Mouse (Mus musculus) neutrophil, adult 5-6 weeks (primary cell): ENCODE data around the gene Sult3a1. TPM values are rescaled to one million over a fixed set of nuclear protein-coding genes. Genes with fewer than 3 reads are reported as not detected.
"Not testable (repeated sequence)": the region's sequence is repeated elsewhere in the genome, so short reads cannot be mapped to it uniquely, and the experiment has no call there.

Experiments used
- ATAC-seq: fragments of 151-379, 151-347 bp; 2 replicates; pipeline ENCODE4 v1.8.0; 2017; ENCODE audit warnings: mild to moderate bottlenecking, moderate TSS enrichment; ENCODE audit not compliant: insufficient number of reproducible peaks, poor library complexity, low FRiP score, severe bottlenecking; ENCODE audit errors: extremely low read depth
- total RNA-seq: library from RNA; stranded (forward); fragments of 200-1000 nt; gene quantifications from 2 replicates; pipeline ENCODE4 v1.2.3, GENCODE M21; 2017

Sult3a1 gene
- total RNA-seq = not detected in 2 replicates

DNA sequence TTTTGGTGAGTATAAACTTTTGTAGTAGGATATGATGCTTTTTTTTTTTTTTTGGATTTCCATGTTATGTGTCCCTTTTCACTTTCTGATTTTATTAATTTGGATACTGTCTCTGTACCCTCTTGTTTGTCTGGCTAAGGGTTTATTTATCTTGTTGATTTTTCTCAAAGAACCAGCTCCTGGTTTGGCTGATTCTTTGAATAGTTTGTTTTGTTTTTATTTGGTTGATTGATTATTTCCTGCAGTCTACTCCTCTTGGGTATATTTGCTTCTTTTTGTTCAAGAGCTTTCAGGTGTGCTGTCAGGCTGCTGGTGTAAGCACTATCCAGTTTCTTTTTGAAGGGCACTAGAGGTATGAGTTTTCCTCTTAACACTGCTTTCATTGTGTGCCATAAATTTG is at the start of gene Sult3a1:
TSS of gene Sult3a1 (plus strand) at position 301 of the 400 bp plus-strand sequence.
- no peak for ATAC-seq

DNA sequence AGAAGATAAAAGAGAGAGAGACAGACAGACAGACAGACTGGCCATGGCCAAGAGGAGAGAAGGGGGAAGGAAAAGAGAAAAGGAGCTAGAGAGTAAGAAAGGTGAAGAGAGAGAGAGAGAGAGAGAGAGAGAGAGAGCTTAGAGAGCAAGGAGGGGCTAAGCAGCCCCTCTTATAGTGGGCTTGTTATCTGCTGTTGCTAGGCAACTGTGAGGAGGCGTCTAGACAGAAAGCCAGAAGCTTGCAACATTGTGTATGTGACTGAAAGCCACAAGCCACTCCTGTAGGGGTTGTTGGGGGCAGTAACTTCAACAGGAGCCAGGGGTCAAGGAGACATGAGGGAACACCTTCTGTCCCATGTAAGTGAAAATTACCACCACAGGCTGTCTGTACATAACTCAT is 45.7 kb upstream of the Sult3a1 start:
- no peak for ATAC-seq

GRCm38 (mm10) chr10:33814266-33814665 is 43.3 kb upstream of the Sult3a1 start:
- ATAC-seq = no peak

GRCm38 (mm10) chr10:33816923-33817322 is 40.6 kb upstream of the Sult3a1 start:
- ATAC-seq = no peak

- no peak for ATAC-seq
Observed at GRCm38 (mm10) chr10:33820892-33821291, 36.6 kb upstream of the Sult3a1 start.

- no peak for ATAC-seq
Observed at GRCm38 (mm10) chr10:33865994-33866393, 8.5 kb downstream of the Sult3a1 start.

- no peak for ATAC-seq
Observed at GRCm38 (mm10) chr10:33870441-33870840, 12.9 kb downstream of the Sult3a1 start.

DNA sequence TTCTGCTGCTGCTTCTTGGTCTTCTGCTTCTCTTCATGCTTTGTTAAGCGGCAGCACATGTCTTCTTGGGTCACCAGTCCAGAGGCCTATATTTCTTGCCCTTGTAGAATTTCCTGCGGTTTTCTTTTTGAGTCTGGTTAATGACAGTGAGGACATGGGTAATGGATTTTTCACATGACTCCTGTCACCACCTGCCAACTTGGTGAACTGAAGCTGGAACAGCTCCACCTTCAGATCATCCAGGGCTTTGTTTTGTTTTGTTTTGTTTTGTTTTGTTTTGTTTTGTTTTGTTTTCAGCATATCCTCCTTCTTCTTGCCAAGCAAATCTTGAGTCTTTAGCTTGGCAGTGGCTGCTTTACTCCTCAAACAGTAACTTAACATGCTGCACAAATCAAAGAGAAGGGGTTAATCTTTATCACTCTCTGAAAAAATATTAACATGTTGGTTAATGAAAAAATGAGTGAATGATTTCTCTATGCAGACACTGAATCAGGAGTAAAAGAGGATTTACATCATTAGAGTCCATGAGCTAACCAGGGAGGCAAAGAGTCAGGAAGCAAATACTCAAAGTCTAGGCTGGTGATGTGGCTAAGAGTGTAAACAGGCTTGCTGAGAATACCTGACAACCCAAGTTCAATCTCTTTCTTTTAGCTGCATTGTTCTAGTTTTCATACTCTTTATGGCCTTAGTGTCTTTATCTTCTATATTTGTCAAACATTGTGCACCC is 15.3 kb downstream of the Sult3a1 start:
- ATAC-seq = no peak

DNA sequence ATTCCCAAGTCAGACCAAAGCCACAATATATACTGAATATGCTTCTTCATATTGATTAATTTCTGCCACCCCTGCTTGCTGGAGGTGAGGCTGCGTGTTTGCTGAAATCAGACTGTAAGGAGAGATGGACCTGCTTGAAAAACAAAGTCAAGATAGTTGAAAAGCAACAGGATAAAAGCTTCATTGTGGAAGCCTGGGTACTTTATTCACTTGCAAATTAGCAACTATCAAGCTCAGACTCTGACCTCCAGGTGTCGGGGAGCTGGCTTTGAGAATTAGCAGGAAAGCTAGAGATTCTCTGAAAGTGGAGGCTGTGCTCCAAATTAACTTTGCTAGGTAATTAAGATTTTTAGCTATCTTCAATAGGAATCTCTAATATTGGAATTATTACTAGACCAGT is 24.9 kb downstream of the Sult3a1 start:
- not testable (repeated sequence) for ATAC-seq

- ATAC-seq = not testable (repeated sequence)
Observed at GRCm38 (mm10) chr10:33901520-33901919, 44.0 kb downstream of the Sult3a1 start.

DNA sequence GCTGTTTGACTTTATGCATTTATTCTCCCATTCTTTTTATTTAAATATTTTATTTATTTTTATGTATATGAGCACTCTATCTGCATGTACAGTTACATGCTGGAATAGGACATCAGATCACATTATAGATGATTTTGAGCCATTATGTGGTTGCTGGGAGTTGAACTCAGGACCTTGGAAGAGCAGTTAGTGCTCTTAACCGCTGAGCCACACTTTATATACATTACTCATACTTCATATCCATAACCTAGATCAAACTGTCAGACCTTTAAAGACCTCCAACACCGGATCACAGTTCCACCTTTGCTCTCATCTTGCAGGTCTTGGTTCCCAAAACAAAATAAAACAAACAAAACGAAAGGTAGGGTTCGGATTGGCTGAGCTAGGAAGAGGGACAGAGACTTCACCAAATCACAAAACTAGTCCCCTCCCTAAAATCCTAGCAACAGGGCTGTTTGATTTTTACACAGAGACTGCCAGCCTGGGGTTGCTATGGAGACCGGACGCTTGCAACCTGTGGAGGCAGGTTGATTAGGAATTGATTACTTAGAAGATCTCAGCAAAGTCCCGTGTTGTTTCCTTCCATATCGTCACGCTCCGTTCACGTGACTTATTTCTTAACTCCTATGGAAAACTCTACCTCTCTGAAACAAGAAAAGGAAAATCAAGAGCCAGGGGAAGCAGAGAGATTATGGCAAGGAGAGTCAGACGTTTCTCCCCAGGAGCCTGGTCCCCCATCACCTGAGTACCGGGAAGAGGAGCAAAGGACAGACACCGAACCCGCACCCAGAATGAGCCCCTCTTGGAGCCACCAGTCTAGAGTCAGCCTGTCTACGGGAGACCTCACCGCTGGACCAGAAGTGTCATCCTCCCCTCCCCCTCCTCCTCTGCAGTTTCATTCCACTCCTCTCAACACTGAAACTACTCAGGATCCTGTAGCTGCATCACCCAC is 47.3 kb downstream of the Sult3a1 start, which contains the start of gene Rsph4a:
TSS of gene Rsph4a (plus strand) at position 582 of the 952 bp plus-strand sequence.
- no peak for ATAC-seq

GRCm38 (mm10) chr10:33905489-33905888 is 48.0 kb downstream of the Sult3a1 start:
- ATAC-seq = no peak

Other genes starting within 250 kb of the Sult3a1 start
- gene Clvs2, start 233.0 kb upstream of the Sult3a1 start, total RNA-seq = not detected in 2 replicates
- not detected in 2 replicates for gene Sult3a2, start 71.0 kb upstream of the Sult3a1 start, total RNA-seq
- gene Rsph4a, start 47.4 kb downstream of the Sult3a1 start, total RNA-seq = not detected in 2 replicates
- gene Zup1, start 93.5 kb downstream of the Sult3a1 start, total RNA-seq = 88.9 and 92.9 TPM in 2 replicates
- 34.7 and 45.9 TPM in 2 replicates for gene Rwdd1, start 161.9 kb downstream of the Sult3a1 start, total RNA-seq
- gene Trappc3l, start 179.9 kb downstream of the Sult3a1 start, total RNA-seq = not detected in 2 replicates
- gene Calhm4, start 186.6 kb downstream of the Sult3a1 start, total RNA-seq = not detected in 2 replicates
- not detected in 2 replicates for gene Calhm5, start 238.8 kb downstream of the Sult3a1 start, total RNA-seq